Mouse (Mus musculus): ENCODE results near the gene Rbm39.

GRCm38 (mm10) chr2:156181592-156181991 lies 1.6 kb upstream of the Rbm39 start:
- TF ChIP-seq CTCF (IDR thresholded peaks at IDR 0.05; ENCODE audit: insufficient read depth, low read depth, low read length): no peak
- TF ChIP-seq POLR2A (IDR thresholded peaks at IDR 0.05; ENCODE audit: insufficient read depth, low read depth, low read length): no peak

All from olfactory bulb, adult 2 months (tissue).